Mouse (Mus musculus): ENCODE data around the gene Smyd1.

- no peak for TF ChIP-seq MAFK (IDR thresholded peaks at IDR 0.05; ENCODE audit: insufficient read depth, low read depth, low read length)
- no peak for TF ChIP-seq HCFC1 (IDR thresholded peaks at IDR 0.05; ENCODE audit: borderline replicate concordance, insufficient read depth, low read length)
- TF ChIP-seq ZC3H11A (IDR thresholded peaks at IDR 0.05; ENCODE audit: borderline replicate concordance, low read depth, low read length): no peak
- TF ChIP-seq ZNF384 (IDR thresholded peaks at IDR 0.05; ENCODE audit: low read depth, low read length): no peak
- TF ChIP-seq CHD2 (IDR thresholded peaks at IDR 0.05; ENCODE audit: low read depth, low read length): no peak
Measured at GRCm38 (mm10) chr6:71256166-71256565, 65.9 kb downstream of the Smyd1 start.

Measured in ES-E14 (cell line).